Mouse (Mus musculus) lung, adult 2 months (tissue): ENCODE data around the gene Gemin5.

Experiments used
- CTCF ChIP-seq: fragments of 200-500 bp; IDR thresholded peaks from 2 replicates; pipeline ENCODE4 v1.5.1; 2011; ENCODE audit warnings: mild to moderate bottlenecking, low read length, control low read depth; ENCODE audit not compliant: insufficient read depth
- POLR2A ChIP-seq: fragments of 200-500 bp; IDR thresholded peaks from 2 replicates; pipeline ENCODE4 v1.6.1; 2011; ENCODE audit warnings: low read depth, mild to moderate bottlenecking, control low read depth, low read length, borderline replicate concordance; ENCODE audit errors: extremely low read depth

DNA sequence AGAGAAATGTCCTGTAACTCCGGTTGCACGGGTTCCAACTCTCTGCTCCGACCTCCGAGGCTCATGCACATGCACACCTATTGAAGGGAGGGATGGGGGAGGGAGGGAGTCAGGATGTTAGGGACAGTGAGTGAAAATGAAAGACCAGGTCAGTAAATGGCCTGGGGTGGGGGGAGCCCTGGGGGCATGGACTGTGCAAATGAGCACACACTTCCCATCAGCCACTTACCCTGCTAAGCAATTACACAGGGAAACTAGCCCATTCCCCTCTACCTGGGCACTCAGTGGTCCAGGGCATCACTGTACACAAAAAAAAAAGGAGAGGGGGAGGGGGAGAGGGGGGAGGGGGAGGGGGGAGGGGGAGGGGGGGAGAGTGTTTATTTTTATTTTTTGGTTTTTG is 30.3 kb upstream of the Gemin5 start:
- TF ChIP-seq POLR2A (no peak), CTCF (no peak)
